Comparison of ENCODE assay signal across 9 mouse cellular contexts in genomic region chr6:121145010-121145604, GRCm38 (mm10). TPM values are rescaled to one million over a fixed set of nuclear protein-coding genes. Genes with fewer than 3 reads are reported as not detected.
DNase-seq lines count a peak whose midpoint lies in the region; ATAC-seq and TF ChIP-seq lines count a peak whose summit lies in the region.
"Had no signal": no experiment of that assay in that cellular context is flagged by ENCODE, and none has a peak within 500 bp of the region (broad histone marks: within the 10 kb centered on the region; RNA-seq: fewer than 3 reads in every experiment).

No protein-coding gene starts in this region.

- H3K4me1 ChIP-seq in kidney, adult 2 months (ENCODE audit: control insufficient read depth, insufficient read depth, low read length), result peaks cover 7% of the 10 kb centered on the region; the same call in 1 of the 2 replicates
- H3K4me1 ChIP-seq in testis, adult 2 months (ENCODE audit: control insufficient read depth, insufficient read depth, low read length), result peaks cover 4% of the 10 kb centered on the region
- peaks cover 28% of the 10 kb centered on the region for H3K4me1 ChIP-seq in heart, embryonic 12.5 days (replicated peaks)

- WGBS in kidney, adult 2 months, result 83% methylated on average over 13 of the region's 13 CpGs
- WGBS in heart, embryonic 12.5 days, result 68% methylated on average over 13 of the region's 13 CpGs

- peak; percentile 10 for DNase-seq in kidney, adult 2 months
- DNase-seq in kidney, adult 8-10 months, result no peak
- no peak for DNase-seq in testis, postnatal 14 days (ENCODE audit: low spot score)
- peak; percentile 58 for DNase-seq in embryo, embryonic 10.5 days (ENCODE audit: low spot score)
- DNase-seq in urinary bladder, postnatal 10 days (ENCODE audit: low spot score), result no peak
- DNase-seq in left cerebral cortex, adult 9 months (ENCODE audit: low spot score in 2 of 2), result no peak

- no peak overlapping the region for H3K4me3 ChIP-seq in kidney, adult 2 months (ENCODE audit: insufficient read depth, low read depth, low read length)
- no peak overlapping the region for H3K4me3 ChIP-seq in testis, adult 2 months (ENCODE audit: control insufficient read depth, low read depth, low read length)
- H3K4me3 ChIP-seq in heart, embryonic 12.5 days, result no peak overlapping the region
- H3K4me3 ChIP-seq: embryonic facial prominence, embryonic 15.5 days had no signal

- no peak for TF ChIP-seq POLR2A in kidney, adult 2 months (IDR thresholded peaks at IDR 0.05; ENCODE audit: low read depth, low read length)
- TF ChIP-seq POLR2A in testis, adult 2 months (IDR thresholded peaks at IDR 0.05; ENCODE audit: control insufficient read depth, low read depth, low read length), result no peak

- no peak overlapping the region for H3K4me2 ChIP-seq in heart, embryonic 12.5 days
- H3K4me2 ChIP-seq: embryonic facial prominence, embryonic 15.5 days had no signal

- no peaks in the 10 kb centered on the region for H3K36me3 ChIP-seq in kidney, adult 2 months (ENCODE audit: control insufficient read depth, insufficient read depth, low read length)
- no peaks in the 10 kb centered on the region for H3K36me3 ChIP-seq in testis, adult 2 months (ENCODE audit: control insufficient read depth, insufficient read depth, low read length)
- H3K36me3 ChIP-seq in heart, embryonic 12.5 days, result no peaks in the 10 kb centered on the region
- H3K36me3 ChIP-seq: embryonic facial prominence, embryonic 15.5 days had no signal

- H3K9ac ChIP-seq in heart, embryonic 12.5 days, result no peak overlapping the region; the same call in 1 of the 2 replicates
- H3K9ac ChIP-seq: embryonic facial prominence, embryonic 15.5 days had no signal

- 0 out of 2 replicates have a peak, but pooled peaks cover 1% of the 10 kb centered on the region for H3K9me3 ChIP-seq in heart, embryonic 12.5 days (replicated peaks)
- H3K9me3 ChIP-seq: embryonic facial prominence, embryonic 15.5 days had no signal

- TF ChIP-seq CTCF in kidney, adult 2 months (conservative IDR thresholded peaks at IDR 0.05; ENCODE audit: insufficient read depth, insufficient read length, low read depth, low read length), result no peak
- no peak for TF ChIP-seq CTCF in testis, adult 2 months (IDR thresholded peaks at IDR 0.05; ENCODE audit: control insufficient read depth, insufficient read depth, insufficient replicate concordance, low read depth, low read length)

- H3K27me3 ChIP-seq in kidney, adult 2 months (replicated peaks; ENCODE audit: control insufficient read depth, insufficient read depth, low read length), result no peaks in the 10 kb centered on the region
- no peaks in the 10 kb centered on the region for H3K27me3 ChIP-seq in testis, adult 2 months (ENCODE audit: control insufficient read depth, insufficient read depth, low read length)
- H3K27me3 ChIP-seq in heart, embryonic 12.5 days (replicated peaks), result no peaks in the 10 kb centered on the region
- H3K27me3 ChIP-seq: embryonic facial prominence, embryonic 15.5 days had no signal

- no peak overlapping the region for H3K27ac ChIP-seq in kidney, adult 2 months (ENCODE audit: insufficient read depth, low read depth, low read length)
- peak overlapping the region; percentile 81 for H3K27ac ChIP-seq in testis, adult 2 months (ENCODE audit: control insufficient read depth, insufficient read depth, low read depth, low read length)
- H3K27ac ChIP-seq in heart, embryonic 12.5 days (ENCODE audit: poor library complexity, severe bottlenecking), result no peak overlapping the region
- H3K27ac ChIP-seq: embryonic facial prominence, embryonic 15.5 days had no signal

- ATAC-seq in heart, embryonic 12.5 days (ENCODE audit: insufficient number of reproducible peaks, low FRiP score), result no peak

RNA-seq across cellular contexts. Expression of gene Mical3, which starts 14.3 kb away (rescaled TPM):
- 16.1 and 17.5 TPM in 2 replicates for polyA plus RNA-seq in kidney, adult 2 months (2012; rRNA removed)
- 199 and 216 TPM in 2 replicates for polyA plus RNA-seq in testis, adult 2 months (2012; rRNA removed)
- polyA plus RNA-seq in heart, embryonic 12.5 days (2016; fragmentation: Nextera tagmentation; extraction: Ambion mirVana), result 37.4 and 39.5 TPM in 2 replicates

RNA-seq across cellular contexts. Expression of gene Pex26, which starts 38.4 kb away (rescaled TPM):
- polyA plus RNA-seq in kidney, adult 2 months (2012; rRNA removed), result 21.0 and 24.2 TPM in 2 replicates
- 6.4 and 8.7 TPM in 2 replicates for polyA plus RNA-seq in testis, adult 2 months (2012; rRNA removed)
- polyA plus RNA-seq in heart, embryonic 12.5 days (2016; fragmentation: Nextera tagmentation; extraction: Ambion mirVana), result 6.1 and 6.5 TPM in 2 replicates

Comparison
In these comparisons a context has a peak if more than half of its experiments do, and no peak if none do; other contexts are left out.
1. DNase-seq: peak in kidney, adult 2 months (single experiment) and embryo, embryonic 10.5 days (single experiment); none in kidney, adult 8-10 months (0 of 2), testis, postnatal 14 days (single experiment), urinary bladder, postnatal 10 days (single experiment) and left cerebral cortex, adult 9 months (0 of 2).